Mouse (Mus musculus) embryonic facial prominence, embryonic 15.5 days (tissue): ENCODE measurements at regions not wholly inside any gene's neighbourhood (a gene's known extent, or its start where the extent isn't known, plus 50 kb on each side); places are given as distances from the start of the nearest gene placed in this dataset.

Source experiments
- ATAC-seq: fragments of 200-750 bp; cut with Nextera tagmentation; 2 replicates; pipeline ENCODE4 v1.8.0; 2017; ENCODE audit warnings: low read depth, moderate TSS enrichment; ENCODE audit not compliant: insufficient number of reproducible peaks, low FRiP score, low TSS enrichment
- H3K27ac ChIP-seq: fragments of 300-500 bp; sonication (generic); replicated peaks from 2 replicates; pipeline ENCODE4 v1.5.1; 2015; ENCODE audit warnings: mild to moderate bottlenecking, inconsistent platforms
- H3K27me3 ChIP-seq: fragments of 300-500 bp; sonication (generic); 2 replicates; pipeline ENCODE4 v1.6.1; 2015; ENCODE audit warnings: inconsistent platforms
- H3K36me3 ChIP-seq: fragments of 300-500 bp; sonication (generic); 2 replicates; pipeline ENCODE4 v1.6.1; 2015; ENCODE audit warnings: mild to moderate bottlenecking, inconsistent platforms
- H3K4me1 ChIP-seq: fragments of 300-500 bp; sonication (generic); 2 replicates; pipeline ENCODE4 v1.6.1; 2015; ENCODE audit warnings: inconsistent platforms
- H3K4me2 ChIP-seq: fragments of 300-500 bp; sonication (generic); replicated peaks from 2 replicates; pipeline ENCODE4 v1.6.1; 2015; ENCODE audit warnings: mild to moderate bottlenecking, inconsistent platforms
- H3K4me3 ChIP-seq: fragments of 300-500 bp; sonication (generic); replicated peaks from 2 replicates; pipeline ENCODE4 v1.5.1; 2015; ENCODE audit warnings: mild to moderate bottlenecking, inconsistent platforms
- H3K9ac ChIP-seq: fragments of 300-500 bp; sonication (generic); 2 replicates; pipeline ENCODE4 v1.6.1; 2015; ENCODE audit warnings: inconsistent platforms
- H3K9me3 ChIP-seq: fragments of 300-500 bp; sonication (generic); replicated peaks from 2 replicates; pipeline ENCODE4 v1.6.1; 2016; ENCODE audit warnings: inconsistent platforms
- WGBS: fragments of 180-500 bp; shearing (Covaris S2); methylation state at CpG from one replicate; pipeline ENCODE4 v1.1.7; 2015; 5-methylcytosine and 5-hydroxymethylcytosine counted together

DNA sequence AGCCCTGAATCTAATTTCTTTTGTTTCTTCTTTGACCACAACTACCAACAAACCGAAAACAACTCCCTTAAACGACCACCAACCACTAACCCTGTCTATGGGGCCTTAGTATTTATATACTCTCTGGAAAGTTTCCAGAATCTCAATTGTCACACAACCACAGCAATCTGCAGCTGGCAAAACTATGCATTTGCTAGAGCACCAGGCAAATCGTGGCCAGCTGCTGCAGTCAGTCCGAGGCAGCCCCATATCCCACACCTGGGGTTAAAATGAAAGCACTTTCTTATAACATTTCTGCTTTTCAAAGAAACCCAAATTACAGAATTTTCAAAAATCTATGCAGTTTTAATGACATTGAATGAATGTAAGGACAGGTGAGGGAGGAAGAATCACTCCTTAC lies 63.8 kb upstream of the Thpo start:
- Histone ChIP-seq H3K9ac (no peak overlapping the region), H3K4me1 (peaks cover 2% of the 10 kb centered on the region), H3K4me3 (no peak overlapping the region), H3K27ac (no peak overlapping the region), H3K9me3 (no peaks in the 10 kb centered on the region), H3K4me2 (no peak overlapping the region), H3K27me3 (no peaks in the 10 kb centered on the region), H3K36me3 (no peaks in the 10 kb centered on the region)
- ATAC-seq, result no peak
- WGBS, result 29% methylated on average over 4 of the region's 4 CpGs

DNA sequence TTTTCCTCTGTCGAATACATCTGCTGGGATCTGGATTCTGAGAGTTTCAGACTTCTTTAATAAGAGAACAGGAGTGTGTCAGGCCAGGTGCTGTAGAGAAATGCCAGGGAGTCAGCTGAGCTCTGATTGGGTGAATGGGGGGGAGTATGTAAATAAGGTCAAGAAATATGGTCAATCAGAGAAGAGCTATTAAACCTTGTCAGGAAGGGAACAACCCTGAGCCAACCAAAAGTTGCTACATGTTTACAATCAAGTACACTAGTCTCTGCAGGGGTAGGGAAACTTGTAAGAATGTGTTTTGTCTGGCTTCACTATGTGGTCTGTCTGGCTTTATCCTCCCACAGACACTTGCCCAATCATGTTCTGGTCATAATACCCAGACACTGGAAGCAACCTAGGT lies 60.4 kb upstream of the Thpo start:
- H3K4me1 ChIP-seq, result no peaks in the 10 kb centered on the region
- H3K9ac ChIP-seq, result no peak overlapping the region
- H3K4me2 ChIP-seq, result no peak overlapping the region
- WGBS, result 56% methylated on average over 1 of the region's 1 CpGs
- no peaks in the 10 kb centered on the region for H3K27me3 ChIP-seq
- H3K27ac ChIP-seq, result no peak overlapping the region
- H3K9me3 ChIP-seq, result no peaks in the 10 kb centered on the region
- no peak for ATAC-seq
- H3K4me3 ChIP-seq, result no peak overlapping the region
- H3K36me3 ChIP-seq, result no peaks in the 10 kb centered on the region
